Mouse (Mus musculus) hematopoietic stem cell, adult 5-6 weeks (primary cell): ENCODE measurements around the gene BC052040. TPM values are rescaled to one million over a fixed set of nuclear protein-coding genes. Genes with fewer than 3 reads are reported as not detected.

Experiments
- ATAC-seq, 2 experiments: fragments of 125-278 bp in 1 of 2; replicated peaks in 1 of 2; 2 replicates each; pipeline ENCODE4 v1.8.0; 2016 to 2017; ENCODE audit warnings: inconsistent platforms in 2 of 2, mild to moderate bottlenecking in 2 of 2, moderate number of reproducible peaks in 2 of 2, low read depth in 1 of 2, moderate TSS enrichment in 1 of 2; ENCODE audit not compliant: low FRiP score in 2 of 2, poor library complexity in 2 of 2, severe bottlenecking in 2 of 2, insufficient read depth in 1 of 2, low TSS enrichment in 1 of 2
- total RNA-seq: library from RNA; stranded (forward); fragments of 172-1452, 232-1000 nt; gene quantifications from 2 replicates; pipeline ENCODE4 v1.2.3, GENCODE M21; 2017

BC052040 gene
- total RNA-seq, 1 experiment from 2014 or later, result 8.2 TPM

DNA sequence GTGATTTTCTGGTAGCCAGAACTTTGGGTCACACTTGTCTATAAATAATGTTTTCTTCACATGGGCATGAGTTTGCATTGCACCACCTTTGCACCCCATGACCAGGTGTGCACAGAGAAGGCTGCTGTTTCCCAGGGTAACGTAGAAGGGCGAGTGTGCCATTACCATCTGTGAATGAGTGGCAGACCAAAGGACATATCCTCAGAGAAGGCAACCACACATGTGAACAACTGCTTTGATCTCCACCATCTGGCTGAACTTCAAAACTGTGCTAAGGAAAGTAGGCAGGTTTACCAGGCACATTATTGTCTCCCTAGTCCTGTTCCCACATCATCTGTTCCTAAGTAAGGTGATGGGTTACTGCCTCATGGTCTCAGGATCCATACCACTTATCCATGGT, 86.0 kb downstream of the BC052040 start:
- no peak for ATAC-seq

DNA sequence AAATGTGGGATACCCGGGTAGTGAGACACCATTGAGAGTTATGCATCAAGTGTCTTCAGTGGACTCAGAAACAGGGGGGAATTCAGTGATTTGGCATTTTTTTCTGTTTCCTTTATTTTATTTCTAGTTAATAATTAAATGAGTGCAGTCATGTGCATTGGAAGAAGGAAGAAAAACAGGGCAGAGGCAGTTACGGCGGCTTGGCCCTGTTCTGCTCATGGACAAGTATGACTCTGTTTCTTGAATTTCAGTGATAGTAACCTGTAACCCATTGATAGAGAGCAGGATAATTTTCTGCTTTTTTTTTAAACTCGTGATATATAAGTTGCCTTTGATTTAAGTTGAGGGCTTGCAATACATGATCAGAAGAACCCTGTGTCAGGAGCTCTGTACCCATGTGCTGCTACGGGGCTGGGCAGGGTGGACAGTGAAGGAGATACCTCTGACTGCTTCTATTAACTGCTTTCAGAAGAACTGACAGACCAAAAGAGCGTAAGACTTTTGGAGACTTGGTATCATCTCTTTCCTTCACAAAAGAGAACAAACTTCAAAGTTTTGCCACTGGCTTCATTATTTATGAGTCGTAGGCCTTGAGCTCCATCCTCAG, 91.6 kb downstream of the BC052040 start:
- no peak for ATAC-seq

DNA sequence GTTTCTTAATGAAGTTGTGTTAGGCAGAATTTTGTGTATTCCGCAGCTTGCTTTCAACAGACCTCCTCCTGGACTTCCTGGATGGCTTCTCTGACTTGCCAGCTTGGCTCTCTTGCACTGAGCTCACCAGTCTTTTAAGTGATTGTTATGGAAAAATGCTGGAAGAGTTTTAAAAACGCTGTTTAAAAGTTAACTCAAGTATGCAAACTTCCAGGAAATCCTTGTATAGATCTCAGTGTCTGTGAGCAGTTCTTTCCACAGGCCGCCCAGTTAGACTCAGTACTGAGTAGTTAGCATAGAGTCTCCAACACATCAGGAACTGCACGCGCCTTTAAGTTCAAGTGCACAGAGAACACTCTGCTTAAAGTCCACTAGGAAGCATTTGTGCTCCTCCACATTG, 97.3 kb downstream of the BC052040 start:
- ATAC-seq, result no peak

GRCm38 (mm10) chr2:115685250-115685649, 103.7 kb downstream of the BC052040 start:
- no peak for ATAC-seq

GRCm38 (mm10) chr2:115687612-115688011, 106.1 kb downstream of the BC052040 start:
- no peak for ATAC-seq

- no peak for ATAC-seq
Observed at GRCm38 (mm10) chr2:115688282-115688681, 106.8 kb downstream of the BC052040 start.

GRCm38 (mm10) chr2:115693841-115694240, 112.3 kb downstream of the BC052040 start:
- ATAC-seq, result no peak

DNA sequence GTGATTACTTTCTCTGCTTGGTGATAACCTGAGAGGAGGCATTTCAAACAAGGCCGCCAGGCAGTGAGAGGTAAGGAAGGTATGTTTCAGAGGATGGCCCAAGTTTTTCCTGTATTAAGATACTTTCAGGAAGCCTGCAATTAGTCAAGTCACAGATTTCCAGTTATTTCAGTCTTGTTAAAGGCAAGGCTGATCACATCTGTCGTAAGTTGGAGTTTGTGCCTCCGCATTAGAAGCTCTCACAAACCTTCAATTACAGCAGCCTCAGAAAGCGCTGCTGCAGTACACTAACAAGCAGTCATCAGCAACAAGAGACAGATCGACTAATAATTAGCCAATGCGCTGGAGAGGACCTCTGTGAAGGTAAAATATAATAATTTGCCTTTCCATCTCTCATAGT, 112.9 kb downstream of the BC052040 start:
- ATAC-seq, result no peak

DNA sequence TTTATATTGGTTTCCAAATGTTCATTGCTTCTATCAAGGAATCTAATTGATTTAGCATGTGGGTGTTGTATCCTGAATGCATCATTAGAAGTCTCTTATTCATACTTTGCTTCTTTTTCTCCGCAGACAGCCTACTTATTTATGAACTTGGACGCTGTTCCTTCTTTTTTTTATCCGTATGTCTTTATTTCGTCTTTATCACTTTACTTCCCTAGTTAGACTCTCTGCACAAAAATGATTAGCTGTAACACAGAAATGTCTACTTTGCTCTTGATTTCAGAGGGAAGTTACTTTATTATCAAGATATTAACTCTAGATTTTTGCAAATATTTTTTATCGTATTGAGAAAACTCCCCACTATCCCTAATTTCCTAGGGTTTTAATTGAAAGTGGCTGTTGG, 117.5 kb downstream of the BC052040 start:
- ATAC-seq, result no peak

GRCm38 (mm10) chr2:115702610-115703009, 121.1 kb downstream of the BC052040 start:
- ATAC-seq, result no peak

- ATAC-seq, result no peak
Observed at GRCm38 (mm10) chr2:115717535-115717934, 136.0 kb downstream of the BC052040 start.

DNA sequence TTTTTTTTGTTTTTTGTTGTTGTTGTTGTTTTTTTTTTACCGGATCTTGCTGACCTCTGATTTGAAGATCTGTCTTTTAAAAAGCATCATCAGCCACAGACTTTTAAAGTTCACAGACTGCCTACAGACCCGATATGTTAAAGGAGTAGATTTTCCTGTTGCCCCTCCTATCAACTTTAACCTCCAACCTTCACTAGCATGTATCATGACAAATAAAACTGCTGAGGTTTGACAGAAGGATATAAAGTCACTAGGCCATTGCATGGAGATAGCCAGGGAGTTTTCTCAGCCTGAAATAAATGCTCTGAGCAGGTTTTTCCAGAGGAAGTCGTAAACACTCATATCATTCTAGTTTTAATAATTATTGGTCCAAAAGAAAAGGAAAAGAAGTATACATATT, 136.5 kb downstream of the BC052040 start:
- ATAC-seq, result no peak

GRCm38 (mm10) chr2:115723452-115723851, 141.9 kb downstream of the BC052040 start:
- ATAC-seq, result no peak

DNA sequence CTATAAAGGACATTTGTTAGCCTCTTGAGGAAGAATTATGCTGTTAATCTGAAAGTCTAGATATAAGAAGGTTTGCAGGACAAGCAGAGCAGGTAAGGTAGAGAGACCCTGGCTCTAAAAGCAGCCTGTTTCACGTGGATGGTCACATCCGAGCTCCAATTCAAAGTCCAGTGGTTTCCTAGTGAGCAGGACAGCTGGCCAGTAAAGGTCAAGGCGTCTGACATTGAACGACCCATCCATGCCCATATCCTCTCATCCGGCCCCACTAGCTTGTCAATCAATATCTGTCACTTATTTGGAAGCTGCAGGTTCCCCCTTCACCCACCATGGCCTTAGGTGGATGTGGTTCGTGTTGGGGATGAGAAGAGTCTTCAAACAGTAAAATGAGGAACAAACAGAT, 142.7 kb downstream of the BC052040 start:
- ATAC-seq, result no peak

DNA sequence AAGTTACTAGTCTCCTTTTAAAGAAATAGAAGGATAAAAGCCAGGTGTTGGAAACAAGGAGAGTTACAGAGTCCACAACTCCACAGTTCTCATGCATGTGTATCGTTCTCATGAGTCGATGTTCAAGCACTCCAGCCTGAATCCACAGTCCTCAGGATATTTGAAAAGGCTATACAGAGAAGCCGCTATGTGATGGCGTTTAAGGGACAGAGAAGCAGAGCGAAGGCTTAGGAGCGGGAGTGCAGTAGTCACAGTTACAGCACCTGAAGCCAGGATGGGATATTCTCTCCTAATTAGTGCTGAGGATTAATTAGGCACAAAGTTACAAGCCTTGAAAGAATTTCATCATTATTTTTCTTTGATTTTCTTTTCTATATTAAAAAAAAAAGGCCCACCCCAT, 143.2 kb downstream of the BC052040 start:
- no peak for ATAC-seq

GRCm38 (mm10) chr2:115725503-115725902, 144.0 kb downstream of the BC052040 start:
- ATAC-seq, result no peak

GRCm38 (mm10) chr2:115725926-115726325, 144.4 kb downstream of the BC052040 start:
- ATAC-seq, result no peak

DNA sequence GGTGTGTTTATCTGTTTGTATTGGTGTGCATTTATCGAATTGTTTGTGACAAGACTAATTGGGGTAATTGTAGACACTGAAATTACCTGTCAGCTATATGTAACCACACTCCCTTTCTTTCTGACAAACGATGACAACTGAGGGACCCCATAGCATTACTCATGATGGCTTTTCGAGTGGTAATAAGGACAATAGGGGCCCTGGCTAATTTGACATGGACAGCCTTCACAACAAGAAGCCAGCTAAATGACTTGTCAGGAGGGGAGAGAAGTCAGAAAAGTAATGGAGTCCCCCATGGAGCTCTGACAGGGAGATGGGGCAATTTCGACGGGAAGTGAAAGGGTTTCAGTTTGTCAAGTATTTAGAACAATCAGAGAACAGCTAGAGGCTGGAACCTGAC, 145.3 kb downstream of the BC052040 start:
- no peak for ATAC-seq

DNA sequence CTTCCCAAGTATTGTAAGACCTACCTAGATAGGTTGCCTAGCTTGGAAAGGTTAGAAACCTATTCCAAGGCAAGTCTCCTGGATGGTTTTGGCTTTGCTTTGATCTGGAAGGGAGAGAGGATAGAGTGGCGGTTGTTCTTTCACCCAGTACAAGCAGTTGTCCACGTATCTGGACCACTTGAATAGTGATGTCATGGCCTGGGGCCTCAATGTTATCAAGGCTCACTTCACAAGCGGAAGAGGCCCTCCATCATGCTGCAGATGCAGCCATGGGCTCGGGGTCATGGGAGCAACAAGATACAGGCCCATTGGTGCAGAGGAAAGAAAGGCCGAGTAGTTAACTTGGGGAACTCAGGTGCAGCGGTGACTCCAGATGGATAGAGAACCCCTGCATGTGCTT, 147.1 kb downstream of the BC052040 start:
- no peak for ATAC-seq

- ATAC-seq, result no peak
Observed at GRCm38 (mm10) chr2:115730502-115730901, 149.0 kb downstream of the BC052040 start.
